Mouse (Mus musculus) spleen, adult 2 months (tissue): ENCODE results near the gene Rab9b. TPM values are rescaled to one million over a fixed set of nuclear protein-coding genes. Genes with fewer than 3 reads are reported as not detected.
A peak's percentile ranks its signal among the peaks of the same experiment; 100 is the strongest.

Experiments used
- DNase-seq, 2 experiments: peaks; one replicate each; pipeline versions ENCODE4 v3.0.0 to v3.0.0-alpha.2; 2012 to 2021; ENCODE audit warnings: low spot score in 2 of 2, low read depth in 1 of 2
- H3K27ac ChIP-seq: fragments of 200-500 bp; 2 replicates; pipeline ENCODE4 v1.5.1; 2012; ENCODE audit warnings: low read length, inconsistent platforms; ENCODE audit not compliant: insufficient read depth
- H3K27me3 ChIP-seq: fragments of 200-500 bp; 2 replicates; pipeline ENCODE4 v1.6.1; 2012; ENCODE audit warnings: mild to moderate bottlenecking, moderate library complexity, low read length, inconsistent platforms; ENCODE audit not compliant: control insufficient read depth, insufficient read depth
- H3K36me3 ChIP-seq: fragments of 200-500 bp; 2 replicates; pipeline ENCODE4 v1.6.1; 2012; ENCODE audit warnings: mild to moderate bottlenecking, low read length, inconsistent platforms; ENCODE audit not compliant: control insufficient read depth, insufficient read depth
- H3K4me1 ChIP-seq: fragments of 200-500 bp; 2 replicates; pipeline ENCODE4 v1.6.1; 2011; ENCODE audit warnings: inconsistent platforms; ENCODE audit not compliant: control insufficient read depth, insufficient read depth, insufficient read length
- H3K4me3 ChIP-seq: fragments of 200-500 bp; 2 replicates; pipeline ENCODE4 v1.5.1; 2011; ENCODE audit warnings: mild to moderate bottlenecking, inconsistent platforms; ENCODE audit not compliant: insufficient read depth, insufficient read length; ENCODE audit errors: extremely low read depth
- CTCF ChIP-seq: fragments of 200-500 bp; IDR thresholded peaks from 2 replicates; pipeline ENCODE4 v1.5.1; 2011; ENCODE audit warnings: mild to moderate bottlenecking, inconsistent platforms; ENCODE audit not compliant: insufficient read depth, insufficient read length, insufficient replicate concordance; ENCODE audit errors: extremely low read depth
- POLR2A ChIP-seq: fragments of 200-500 bp; IDR thresholded peaks from 2 replicates; pipeline ENCODE4 v1.6.1; 2011; ENCODE audit warnings: low read depth, low read length, inconsistent platforms
- WGBS: fragments of 180-500 bp; shearing (Covaris S2); methylation state at CpG from one replicate; pipeline ENCODE4 v1.1.7; 2018; 5-methylcytosine and 5-hydroxymethylcytosine counted together
- polyA plus RNA-seq: library from polyadenylated mRNA; depleted of rRNA; stranded (reverse); fragments of >200 nt; gene quantifications from 2 replicates; pipeline ENCODE4 v1.2.3, GENCODE M21; 2012; rRNA removed

Gene Rab9b
- polyA plus RNA-seq, 1 experiment, result not detected

- Histone ChIP-seq H3K4me3 (no peak overlapping the region), H3K36me3 (no peaks in the 10 kb centered on the region), H3K27ac (no peak overlapping the region), H3K4me1 (no peaks in the 10 kb centered on the region), H3K27me3 (no peaks in the 10 kb centered on the region)
- peak; percentile 0 to 39 for DNase-seq
- TF ChIP-seq CTCF (peak; percentile 64; the same call in 1 of the 2 replicates), POLR2A (no peak)
- 17% methylated on average over 1 of the region's 1 CpGs for WGBS
Measured at GRCm38 (mm10) chrX:136820250-136820649, 48.3 kb downstream of the Rab9b start.

GRCm38 (mm10) chrX:136819752-136820151, 48.8 kb downstream of the Rab9b start:
- Histone ChIP-seq H3K4me3 (no peak overlapping the region), H3K27me3 (no peaks in the 10 kb centered on the region), H3K27ac (no peak overlapping the region), H3K36me3 (no peaks in the 10 kb centered on the region), H3K4me1 (no peaks in the 10 kb centered on the region)
- no peak for DNase-seq
- WGBS, result 87% methylated on average over 6 of the region's 6 CpGs
- no peak for TF ChIP-seq POLR2A
- no peak for TF ChIP-seq CTCF

Other genes starting within 250 kb of the Rab9b start
- gene Tceal1, start 160.8 kb downstream of the Rab9b start, polyA plus RNA-seq, result 0.16 and 0.25 TPM in 2 replicates
- 10.9 and 13.4 TPM in 2 replicates for gene Morf4l2, start 125.1 kb downstream of the Rab9b start, polyA plus RNA-seq
- not detected in 2 replicates for gene Glra4, start 88.6 kb downstream of the Rab9b start, polyA plus RNA-seq
- gene Plp1, start 46.1 kb downstream of the Rab9b start, polyA plus RNA-seq, result 2.4 and 2.5 TPM in 2 replicates
- gene H2bfm, start 58.6 kb upstream of the Rab9b start, polyA plus RNA-seq, result not detected in 2 replicates
- not detected in 2 replicates for gene Tmsb15b2, start 106.7 kb upstream of the Rab9b start, polyA plus RNA-seq
- gene Tmsb15l, start 108.1 kb upstream of the Rab9b start, polyA plus RNA-seq, result 0.47 and 0.58 TPM in 2 replicates
- 0.34 and 0.41 TPM in 2 replicates for gene Tmsb15b1, start 108.1 kb upstream of the Rab9b start, polyA plus RNA-seq
- gene Zcchc18, start 124.4 kb upstream of the Rab9b start, polyA plus RNA-seq, result 3.0 and 3.5 TPM in 2 replicates
- gene Slc25a53, start 169.5 kb upstream of the Rab9b start, polyA plus RNA-seq, result 29.4 and 29.7 TPM in 2 replicates
- 0.41 and 0.54 TPM in 2 replicates for gene Fam199x, start 180.8 kb upstream of the Rab9b start, polyA plus RNA-seq